Mouse (Mus musculus): ENCODE results near the gene Kifc5b. TPM values are rescaled to one million over a fixed set of nuclear protein-coding genes. Genes with fewer than 3 reads are reported as not detected.

Gene Kifc5b
- total RNA-seq, 2 experiments from 2014 or later = 1.1 to 1.2 TPM

DNA sequence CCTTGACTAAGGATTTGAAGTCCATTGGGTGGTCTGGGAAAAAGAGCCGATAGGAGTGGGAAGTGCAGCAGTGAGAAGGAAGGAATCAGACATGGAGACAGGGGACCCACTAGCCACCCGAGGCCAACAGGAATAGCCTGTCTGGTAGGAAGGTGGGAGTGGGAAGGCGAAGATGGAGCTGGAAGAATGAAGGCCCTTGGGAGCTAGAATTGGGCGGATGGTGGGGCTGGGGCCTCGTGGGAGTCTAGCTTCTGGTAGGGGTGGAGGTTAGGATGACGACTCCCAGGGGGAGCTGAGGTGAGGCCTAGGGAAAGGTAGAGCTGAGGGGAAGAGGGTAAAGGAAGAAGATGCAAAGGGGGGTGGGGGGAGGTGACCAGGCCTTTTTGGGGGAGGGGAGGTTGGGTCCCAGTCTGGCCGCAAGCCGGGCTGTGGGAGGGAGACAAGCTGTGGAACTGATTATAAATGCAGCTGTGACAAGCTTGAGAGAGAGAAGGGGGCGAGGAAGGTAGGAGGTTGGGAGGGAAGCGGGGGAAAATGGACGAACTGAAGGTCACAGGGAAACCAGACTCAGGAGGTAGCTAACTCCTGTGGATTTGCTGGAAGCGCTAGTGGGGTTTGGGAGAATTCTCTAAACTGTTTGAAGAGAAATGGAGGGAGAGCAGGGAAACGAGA is 29.1 kb downstream of the Kifc5b start:
- DNase-seq (ENCODE audit: low spot score in 2 of 2) = no peak

DNA sequence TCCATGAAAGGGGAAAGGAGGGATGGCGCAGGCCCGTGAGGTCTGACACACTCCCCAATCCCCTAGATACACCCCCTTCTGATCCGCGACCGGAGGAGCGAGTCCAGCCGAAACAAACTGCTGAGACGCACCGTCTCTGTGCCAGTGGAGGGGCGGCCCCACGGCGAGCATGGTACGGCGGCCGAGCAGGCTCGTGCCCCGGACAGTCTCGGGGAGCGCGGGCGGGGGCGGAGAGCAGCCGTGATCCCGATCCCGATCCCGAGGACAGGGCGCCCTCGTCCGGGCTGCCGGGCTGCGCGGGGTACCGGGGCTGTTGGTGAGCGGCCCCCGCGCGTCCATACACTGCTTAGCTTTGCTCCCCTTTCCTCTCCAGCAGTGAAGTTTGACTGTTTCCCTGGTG is 29.7 kb downstream of the Kifc5b start:
- DNase-seq (ENCODE audit: low spot score in 2 of 2) = peak; percentile 85 to 86

DNA sequence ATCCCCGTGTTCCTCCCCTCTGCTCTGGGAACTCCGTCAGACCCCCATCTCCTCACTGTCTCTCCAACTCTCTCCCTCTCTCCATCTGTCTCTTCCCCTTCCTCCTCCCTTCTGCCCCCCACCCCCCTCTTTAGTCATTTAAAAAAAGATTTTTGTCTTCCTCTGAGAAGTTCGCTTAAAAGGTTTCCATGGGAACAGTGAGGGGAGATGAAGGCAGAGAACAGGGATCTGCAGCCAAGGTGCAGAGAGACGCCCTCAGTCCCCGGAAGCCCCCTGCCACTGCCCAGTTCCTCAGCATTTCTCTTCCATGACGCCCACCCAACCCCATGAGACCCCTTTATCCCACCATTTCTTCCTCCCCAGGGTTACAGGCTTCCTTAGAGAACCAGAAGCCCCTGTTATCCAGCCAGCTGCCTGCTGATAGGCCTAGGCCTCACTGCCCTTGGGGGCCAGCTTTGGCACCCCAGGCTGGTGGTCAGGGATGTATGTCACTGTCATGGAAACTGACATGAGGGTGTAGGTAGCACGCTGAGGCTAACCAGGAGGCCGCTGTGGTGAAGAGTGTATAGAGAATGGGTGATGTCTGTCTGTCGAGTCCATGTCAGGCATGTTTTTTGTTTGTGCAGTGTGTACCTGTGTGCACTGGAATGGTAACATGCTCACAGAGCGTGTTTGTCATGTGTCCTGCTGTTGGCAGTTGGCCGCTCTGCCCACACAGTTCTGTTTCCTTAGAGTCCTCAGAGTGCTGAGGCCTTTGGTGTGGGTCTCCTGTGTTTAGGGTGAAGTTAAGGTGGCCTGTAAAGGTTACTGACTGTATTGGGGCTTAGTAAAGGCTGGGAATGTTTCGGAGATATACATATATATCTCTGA is 30.6 kb downstream of the Kifc5b start:
- no peak for DNase-seq (ENCODE audit: low spot score in 2 of 2)

DNA sequence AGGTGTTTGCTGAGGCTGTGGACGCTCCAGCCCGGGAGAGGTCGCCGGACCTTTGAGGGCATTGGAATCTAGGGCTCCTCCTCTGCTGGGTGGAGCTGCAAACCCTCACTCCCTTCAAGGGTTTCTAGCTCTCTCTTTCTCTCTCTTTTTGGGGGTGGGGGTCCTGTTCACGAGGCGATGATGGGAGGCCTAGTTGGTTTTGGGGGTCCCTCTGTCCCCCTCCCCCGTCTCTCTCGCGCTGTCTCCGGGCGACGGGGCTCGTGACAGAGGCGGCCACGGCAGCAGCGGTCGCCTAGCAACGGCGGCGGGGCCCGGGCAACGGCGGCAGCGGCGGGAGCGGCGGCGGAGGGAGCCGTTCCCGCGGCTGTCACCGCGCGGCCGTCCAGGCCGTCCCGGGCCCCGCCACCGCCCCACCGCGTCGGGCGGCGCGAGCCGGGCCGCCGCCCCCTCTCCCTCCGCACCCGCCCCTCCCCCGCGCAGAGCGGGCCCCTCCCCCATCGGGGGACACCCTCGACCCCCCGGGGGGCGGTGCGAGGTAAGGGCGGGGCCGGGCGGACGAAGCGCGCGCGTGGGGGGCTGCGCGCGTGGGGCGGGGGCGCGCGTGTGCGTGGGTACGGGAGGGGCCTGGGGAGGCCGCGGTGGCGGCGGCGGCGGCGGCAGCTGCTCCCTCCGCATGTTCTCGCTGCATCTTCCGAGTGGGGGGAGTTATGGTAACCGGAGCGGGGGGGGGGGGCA is 31.6 kb downstream of the Kifc5b start:
- DNase-seq (ENCODE audit: low spot score in 2 of 2) = peak; percentile 61 to 65

DNA sequence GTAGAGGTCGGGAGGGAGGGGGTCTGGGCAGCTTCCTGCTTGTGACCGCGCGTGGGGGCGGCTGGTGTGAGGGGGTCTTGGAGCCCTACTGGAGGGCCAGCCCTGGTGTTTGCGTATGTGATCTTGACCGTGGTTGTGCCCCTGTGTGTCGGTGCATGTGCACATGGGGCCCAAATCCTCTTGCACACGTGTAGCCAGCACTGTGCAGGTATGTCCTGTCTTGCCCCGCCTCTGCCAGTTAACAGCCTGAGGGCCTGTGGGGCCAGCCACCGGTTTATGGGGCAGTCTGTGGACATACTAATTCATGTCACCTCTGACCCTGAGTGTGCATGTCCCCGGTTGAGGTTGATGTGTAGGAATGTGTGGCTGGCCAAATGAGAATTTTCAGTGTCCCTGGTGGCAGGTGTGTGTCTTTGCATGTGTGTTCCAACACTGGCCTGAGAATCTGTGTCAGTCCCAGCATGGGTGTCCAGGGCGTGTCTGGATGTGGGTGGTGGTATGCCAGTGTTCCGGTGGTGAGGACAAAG is 32.2 kb downstream of the Kifc5b start:
- no peak for DNase-seq (ENCODE audit: low spot score in 2 of 2)

DNA sequence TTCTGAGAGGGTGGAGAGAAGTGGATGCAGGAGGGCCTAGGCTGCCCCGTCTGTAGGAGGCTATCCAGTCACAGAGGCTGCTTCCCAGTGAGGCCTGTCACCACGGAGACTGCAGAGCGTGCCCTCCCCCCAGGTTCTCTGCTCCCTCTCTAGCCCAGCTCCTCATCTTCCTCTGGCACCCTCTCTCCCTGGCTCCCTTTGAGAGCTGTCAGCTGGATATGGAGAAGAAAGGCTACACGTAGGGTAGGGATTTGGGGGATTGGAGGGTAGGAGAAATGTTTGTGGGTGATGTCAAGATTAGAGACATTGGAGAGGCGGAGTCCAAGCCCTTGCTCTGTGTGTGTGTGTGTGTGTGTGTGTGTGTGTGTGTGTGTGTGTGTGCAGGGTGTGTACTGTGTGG is 33.0 kb downstream of the Kifc5b start:
- DNase-seq (ENCODE audit: low spot score in 2 of 2) = no peak

DNA sequence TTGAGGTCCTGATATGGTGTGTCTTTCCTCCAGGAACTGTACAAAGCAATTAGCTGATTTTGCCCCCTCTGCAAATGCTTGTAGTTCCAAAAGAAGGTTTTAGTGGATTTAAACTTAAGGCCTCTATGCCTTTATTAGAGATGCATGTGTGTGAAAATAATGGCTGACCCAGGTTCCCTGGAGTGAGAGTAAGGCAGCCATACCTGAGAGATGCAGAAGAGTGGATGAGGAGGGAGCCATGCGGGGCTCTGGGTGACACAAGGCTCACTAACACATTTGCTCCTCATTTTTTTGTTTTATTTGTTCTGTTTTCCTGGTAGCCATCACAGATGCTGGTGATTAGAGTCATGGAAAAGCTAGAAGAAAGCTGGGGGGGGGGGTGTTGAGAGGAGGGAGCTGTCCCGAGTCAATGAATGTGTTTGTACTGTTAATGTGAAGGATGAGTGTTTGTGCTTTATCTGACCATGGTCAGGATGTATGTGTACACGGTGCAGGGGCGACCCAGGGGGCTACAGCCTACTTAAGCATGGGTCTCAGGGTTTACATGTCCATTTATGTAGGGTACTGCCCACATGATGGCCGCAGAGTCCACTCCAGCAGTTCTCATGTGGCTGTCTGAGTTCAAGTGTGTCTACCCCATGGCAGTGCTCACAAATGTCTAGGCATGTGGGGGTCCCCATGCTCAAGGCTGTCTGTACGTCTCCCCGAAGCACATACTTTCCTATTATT is 33.8 kb downstream of the Kifc5b start:
- DNase-seq (ENCODE audit: low spot score in 2 of 2) = no peak

- DNase-seq (ENCODE audit: low spot score in 2 of 2) = peak in 1 of 2 experiments; percentile 52
Measured at GRCm38 (mm10) chr17:26951406-26951805, 34.5 kb downstream of the Kifc5b start.

DNA sequence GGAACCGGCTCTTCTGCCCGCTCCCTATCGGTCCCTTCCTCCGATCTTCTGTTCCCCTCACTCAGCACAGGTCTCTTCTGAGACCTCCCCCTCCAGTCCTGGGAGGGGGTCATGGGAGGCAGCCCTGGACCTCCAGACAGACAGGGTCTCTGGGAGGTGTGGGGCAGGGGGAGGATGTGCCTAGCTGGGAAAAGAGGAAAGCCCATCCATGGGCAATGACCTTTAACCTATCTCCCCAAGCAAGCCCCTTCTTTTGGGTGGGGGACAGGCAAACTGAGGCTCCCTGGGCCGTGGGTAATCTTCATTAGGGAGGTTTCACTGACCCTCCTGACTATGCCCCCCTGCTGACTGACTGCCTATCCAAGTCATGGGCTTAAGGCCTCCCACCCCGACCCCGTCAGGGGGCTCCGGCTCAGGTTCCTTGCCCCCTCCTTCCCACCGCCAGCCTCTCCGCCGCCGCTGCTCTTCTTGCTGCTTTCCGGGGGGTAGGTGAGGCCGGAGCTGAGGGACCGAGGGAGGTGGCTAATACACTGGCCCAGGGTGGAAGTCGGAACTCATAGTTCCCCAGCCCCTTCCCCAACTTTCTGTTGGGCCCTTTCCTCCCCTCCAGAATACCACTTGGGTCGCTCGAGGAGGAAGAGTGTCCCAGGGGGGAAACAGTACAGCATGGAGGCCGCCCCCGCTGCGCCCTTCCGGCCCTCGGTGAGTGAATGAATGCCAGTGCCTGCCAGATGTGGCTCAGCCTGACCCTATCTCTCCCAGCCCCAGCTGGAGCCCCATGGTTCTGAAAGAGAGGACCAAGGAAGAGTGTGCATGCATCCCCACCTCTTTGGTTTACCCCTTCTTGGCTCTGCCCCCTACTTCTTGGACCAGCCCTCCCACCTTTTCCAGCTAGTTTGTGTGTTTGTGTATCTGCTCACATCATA is 35.3 kb downstream of the Kifc5b start:
- no peak for DNase-seq (ENCODE audit: low spot score in 2 of 2)

DNA sequence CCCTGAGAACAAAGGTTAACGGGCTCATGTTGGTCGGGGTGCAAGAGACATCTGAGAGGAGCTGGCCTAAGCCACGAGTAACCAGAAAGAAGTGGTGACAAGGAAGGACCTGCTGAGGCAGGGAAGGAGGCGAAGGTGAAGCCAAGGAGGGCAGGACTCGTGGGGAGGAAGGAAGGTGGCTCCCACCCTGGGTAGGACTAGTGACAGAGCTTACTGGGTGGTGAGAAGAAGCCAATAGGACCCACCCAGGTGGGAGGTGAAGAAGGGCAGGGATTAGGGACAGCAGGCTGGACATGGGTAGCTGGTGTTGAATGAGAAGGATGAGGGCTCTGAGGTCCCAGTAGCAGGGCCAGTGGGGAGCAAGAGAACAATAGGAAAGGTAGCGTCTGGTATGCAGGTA is 36.3 kb downstream of the Kifc5b start:
- no peak for DNase-seq (ENCODE audit: low spot score in 2 of 2)

GRCm38 (mm10) chr17:26953726-26954125 is 36.8 kb downstream of the Kifc5b start:
- DNase-seq (ENCODE audit: low spot score in 2 of 2) = no peak

- DNase-seq (ENCODE audit: low spot score in 2 of 2) = no peak
Measured at GRCm38 (mm10) chr17:26956309-26956708, 39.4 kb downstream of the Kifc5b start.

DNA sequence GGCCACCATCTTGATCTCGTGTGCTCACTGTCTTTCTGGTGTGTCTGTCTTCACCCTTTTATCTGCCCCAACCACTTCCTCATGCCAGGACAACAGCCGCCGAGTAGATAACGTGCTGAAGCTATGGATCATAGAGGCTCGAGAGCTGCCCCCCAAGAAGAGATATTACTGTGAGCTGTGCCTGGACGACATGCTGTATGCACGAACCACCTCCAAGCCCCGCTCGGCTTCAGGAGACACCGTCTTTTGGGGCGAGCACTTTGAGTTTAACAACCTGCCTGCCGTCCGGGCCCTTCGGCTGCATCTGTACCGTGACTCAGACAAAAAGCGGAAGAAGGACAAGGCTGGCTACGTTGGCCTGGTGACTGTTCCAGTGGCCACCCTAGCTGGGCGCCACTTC is 40.0 kb downstream of the Kifc5b start:
- peak in 1 of 2 experiments; percentile 17 for DNase-seq (ENCODE audit: low spot score in 2 of 2)

GRCm38 (mm10) chr17:26957872-26958271 is 41.0 kb downstream of the Kifc5b start:
- no peak for DNase-seq (ENCODE audit: low spot score in 2 of 2)

GRCm38 (mm10) chr17:26958880-26959279 is 42.0 kb downstream of the Kifc5b start:
- DNase-seq (ENCODE audit: low spot score in 2 of 2) = no peak

DNA sequence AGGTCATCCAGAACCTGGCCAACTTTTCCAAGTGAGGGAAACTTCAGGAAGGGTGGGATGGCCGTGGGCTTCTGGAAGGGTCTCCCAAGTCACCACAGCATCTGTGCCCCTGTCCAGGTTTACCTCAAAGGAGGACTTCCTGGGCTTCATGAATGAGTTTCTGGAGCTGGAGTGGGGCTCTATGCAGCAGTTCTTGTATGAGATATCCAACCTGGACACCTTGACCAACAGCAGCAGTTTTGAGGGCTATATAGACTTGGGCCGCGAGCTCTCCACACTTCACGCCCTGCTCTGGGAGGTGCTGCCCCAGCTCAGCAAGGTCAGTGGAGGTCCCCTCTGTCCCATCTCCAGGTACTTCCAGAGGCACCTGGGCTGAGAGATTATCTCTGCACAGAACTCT is 42.9 kb downstream of the Kifc5b start:
- DNase-seq (ENCODE audit: low spot score in 2 of 2) = peak in 1 of 2 experiments; percentile 15

- DNase-seq (ENCODE audit: low spot score in 2 of 2) = peak in 1 of 2 experiments; percentile 18
Measured at GRCm38 (mm10) chr17:26961572-26962240, 44.8 kb downstream of the Kifc5b start.

DNA sequence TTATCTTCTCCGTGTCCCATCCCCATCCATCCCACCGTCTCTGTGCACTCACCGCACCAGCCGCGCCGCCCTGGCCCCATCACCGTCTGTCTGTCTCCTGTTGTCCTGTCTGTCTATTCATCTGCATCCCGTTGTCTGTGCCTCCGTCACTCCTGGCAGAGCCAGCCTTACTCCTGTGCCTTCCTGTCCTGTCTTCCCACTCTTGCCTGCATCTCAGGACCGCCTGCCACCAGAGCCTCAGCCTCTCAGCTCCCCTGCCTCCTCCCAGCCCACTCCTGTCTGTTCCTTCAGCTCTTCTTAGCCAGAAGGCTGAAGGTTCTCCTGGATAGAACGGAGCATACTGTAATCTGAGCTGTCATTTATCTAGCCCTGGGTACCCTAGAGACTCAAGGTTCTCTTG is 50.1 kb downstream of the Kifc5b start:
- no peak for DNase-seq (ENCODE audit: low spot score in 2 of 2)

GRCm38 (mm10) chr17:26967477-26967876 is 50.6 kb downstream of the Kifc5b start:
- no peak for DNase-seq (ENCODE audit: low spot score in 2 of 2)
